Mouse (Mus musculus) thymus, postnatal 14 days (tissue): ENCODE results near the gene Tbc1d5.
"Not testable (repeated sequence)": the region's sequence is repeated elsewhere in the genome, so short reads cannot be mapped to it uniquely, and the experiment has no call there.

Source experiments
- DNase-seq: peaks from one replicate; pipeline ENCODE4 v3.0.0; 2021

Tbc1d5 gene

DNA sequence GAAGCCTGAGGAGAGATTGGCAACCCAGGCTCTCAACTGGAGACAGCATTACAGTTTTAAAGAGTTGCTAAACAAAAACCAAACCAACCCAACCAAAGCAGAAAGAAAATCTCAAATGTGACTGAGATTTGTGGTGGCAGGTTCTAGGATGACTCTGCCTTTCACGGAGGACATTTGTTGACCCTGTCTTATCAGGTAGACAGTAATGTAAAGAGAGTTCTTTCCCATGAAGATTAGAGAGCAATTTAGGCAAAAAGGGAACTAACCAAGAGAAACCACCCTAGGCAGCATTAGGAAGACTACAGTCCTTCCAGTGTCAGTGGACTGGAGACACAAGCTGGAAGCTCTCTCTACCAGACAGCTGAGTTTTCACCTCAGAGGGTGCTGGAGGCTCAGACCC, 438.3 kb downstream of the Tbc1d5 start:
- DNase-seq = no peak

DNA sequence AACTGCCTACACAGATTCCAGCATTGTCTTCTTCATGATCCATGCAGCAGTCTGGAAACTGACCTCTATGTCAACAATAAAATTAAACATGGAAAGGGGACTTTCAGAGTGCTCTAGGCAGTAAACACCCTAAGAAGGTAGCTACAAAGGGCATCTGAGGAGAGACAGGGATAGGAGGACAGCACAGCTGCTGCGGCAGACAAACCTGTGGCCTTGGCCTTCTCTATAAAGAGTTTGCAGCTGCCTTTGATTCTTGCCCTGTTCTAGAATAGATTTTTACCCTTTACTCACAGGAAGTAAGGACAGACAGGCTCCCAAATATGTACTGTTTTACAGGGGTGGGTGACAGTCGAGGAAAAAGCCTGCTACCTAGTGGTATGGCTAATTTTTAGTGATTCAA, 440.7 kb downstream of the Tbc1d5 start:
- no peak for DNase-seq

DNA sequence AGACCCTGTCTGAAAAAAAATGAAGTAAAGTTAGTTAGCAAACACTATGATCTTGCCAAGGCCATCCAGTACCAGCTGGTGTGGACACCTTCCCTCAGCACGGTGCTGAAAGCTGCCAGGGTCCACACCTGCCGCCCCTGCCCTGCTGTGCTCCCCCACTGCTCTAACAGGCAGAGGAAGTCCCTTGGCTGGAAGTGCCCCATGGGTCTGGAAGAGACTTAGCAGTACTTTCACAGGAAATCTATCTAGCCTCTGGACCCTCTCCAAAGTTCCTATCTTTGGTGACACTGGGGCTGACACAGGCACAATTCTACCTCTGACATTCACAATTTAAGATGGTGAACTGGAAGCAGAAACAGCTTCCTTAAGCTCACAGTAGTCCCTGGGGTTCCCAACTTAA, 442.1 kb downstream of the Tbc1d5 start:
- DNase-seq = no peak

DNA sequence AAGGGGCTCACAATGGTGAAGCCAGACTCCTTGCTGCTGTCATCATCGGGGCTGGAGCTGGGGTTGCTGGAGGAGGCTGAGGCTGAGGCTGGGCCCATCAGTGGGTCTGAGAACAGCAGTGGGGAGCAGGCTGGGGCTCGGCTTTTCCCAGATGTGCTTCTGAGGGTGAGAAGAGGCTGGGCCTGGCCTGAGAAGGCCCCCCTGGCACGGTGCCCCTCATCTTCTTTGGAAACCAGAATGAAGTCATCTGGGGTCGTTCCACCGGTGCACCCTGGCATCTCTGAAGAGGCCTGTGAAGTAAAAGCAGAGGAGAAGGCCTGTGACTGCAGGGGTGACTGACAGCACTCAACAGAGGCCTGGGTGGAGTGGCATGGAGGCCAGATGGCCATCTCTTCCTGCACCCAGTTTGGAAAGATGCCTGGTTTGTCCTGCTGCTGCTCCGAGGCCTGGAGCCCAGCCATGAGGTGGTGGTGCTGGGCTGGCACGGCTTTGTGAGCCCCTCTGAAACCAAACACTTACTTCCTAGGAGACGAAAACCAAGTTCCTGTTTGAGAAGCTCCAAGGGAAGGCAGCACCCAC, 443.1 kb downstream of the Tbc1d5 start:
- no peak for DNase-seq

DNA sequence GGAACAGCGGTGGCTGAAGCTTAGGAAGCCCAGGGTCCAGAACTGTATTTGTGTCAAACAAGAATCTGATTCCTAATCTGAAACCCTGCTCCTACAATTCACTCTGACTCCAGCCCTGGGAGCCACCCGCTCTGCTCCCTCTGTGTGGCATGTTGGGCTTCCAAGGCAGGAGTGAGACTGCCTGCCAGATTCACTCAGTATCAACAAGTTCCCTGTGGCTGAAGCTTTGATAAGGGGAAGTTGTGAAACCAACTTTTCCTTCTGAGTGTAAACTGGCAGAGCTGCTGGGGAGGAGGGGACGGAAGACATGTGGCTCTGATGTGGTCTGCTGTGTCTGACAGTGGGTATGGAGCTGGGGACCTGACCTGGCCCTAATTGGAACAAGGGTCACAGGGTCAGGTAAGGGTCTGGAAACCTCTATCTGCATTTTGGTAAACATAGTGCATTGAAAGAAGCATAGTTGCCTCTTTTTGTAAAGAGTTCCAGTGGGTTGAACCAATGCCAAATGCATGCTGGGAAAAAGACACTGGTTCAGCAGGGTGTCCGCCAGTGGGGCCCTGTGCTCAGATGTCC, 443.7 kb downstream of the Tbc1d5 start:
- DNase-seq = no peak

DNA sequence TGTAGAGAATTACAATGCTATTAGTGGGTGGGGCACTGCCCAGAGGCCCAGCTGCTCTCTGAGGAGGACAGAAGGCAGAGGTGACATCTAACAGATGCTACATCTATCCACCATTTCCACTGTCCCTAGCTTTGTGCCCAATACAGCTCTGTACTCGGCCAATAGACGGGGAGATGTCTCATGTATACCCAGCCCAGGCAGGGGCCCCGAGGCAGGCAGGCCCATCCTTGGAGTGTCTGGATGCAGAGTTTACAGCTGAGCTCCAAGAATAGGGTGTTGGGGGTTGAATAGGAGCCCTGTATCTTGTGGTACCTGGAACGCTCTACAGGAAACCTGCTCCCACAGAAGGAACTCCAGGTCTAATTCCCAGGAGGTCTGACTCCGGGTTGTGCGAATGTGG, 444.4 kb downstream of the Tbc1d5 start:
- no peak for DNase-seq

DNA sequence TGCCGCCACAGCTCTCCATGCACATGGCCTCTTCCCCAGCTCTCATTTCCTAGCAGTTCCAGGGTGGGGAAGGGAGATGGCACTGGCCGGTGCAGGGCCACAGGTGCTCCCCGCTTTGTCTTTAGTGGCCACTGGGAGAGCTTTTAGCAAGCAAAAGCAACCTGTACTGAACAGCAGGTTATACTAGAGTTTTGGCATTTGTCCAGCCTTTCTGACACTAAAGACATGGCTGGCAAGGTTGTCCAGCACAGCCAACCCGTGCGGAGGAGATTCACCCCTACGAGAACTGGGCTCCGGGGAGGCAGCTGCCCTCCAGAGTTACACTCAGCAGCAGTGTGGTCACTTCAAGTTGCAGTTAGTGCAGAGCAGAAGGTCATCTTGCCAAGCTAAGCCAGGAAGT, 445.8 kb downstream of the Tbc1d5 start:
- no peak for DNase-seq

DNA sequence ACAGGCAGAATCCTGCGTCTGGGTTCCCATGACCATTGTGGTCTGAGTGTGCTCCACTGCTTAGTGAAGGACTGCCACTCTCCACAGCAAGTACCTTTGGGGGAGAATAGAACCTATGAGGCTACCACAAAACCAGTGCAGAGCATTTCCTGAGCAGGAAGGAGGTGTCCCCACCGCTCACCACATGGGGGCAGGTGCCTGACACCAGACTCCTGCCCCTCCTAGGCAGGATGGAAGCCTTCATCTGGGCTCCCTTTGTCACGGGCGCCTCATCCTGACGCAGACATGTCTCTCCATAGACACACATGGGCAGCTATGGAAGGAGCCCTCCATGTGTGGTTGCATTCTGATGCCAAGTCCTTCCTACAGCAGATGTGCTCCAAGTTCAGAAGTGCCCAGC, 447.3 kb downstream of the Tbc1d5 start:
- peak; percentile 66 for DNase-seq

DNA sequence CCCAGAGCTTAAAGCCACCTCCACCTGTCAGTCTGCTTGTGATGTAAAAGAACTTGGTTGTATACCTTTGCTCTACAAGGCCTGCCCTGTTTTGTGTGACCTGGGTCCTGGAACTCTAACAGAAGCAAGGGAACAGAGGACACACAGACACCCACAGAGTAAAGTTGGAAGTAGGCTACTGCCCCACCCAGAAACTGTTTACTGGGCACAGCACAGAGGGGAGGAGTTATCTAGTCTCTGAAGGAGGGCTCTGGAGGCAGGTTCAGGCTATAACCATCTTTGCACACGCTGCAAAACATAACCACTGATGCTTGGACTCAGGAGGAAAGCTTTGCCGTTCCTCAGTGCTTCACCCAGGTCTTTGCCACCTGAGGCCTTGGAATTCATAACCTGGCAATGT, 448.3 kb downstream of the Tbc1d5 start:
- no peak for DNase-seq

DNA sequence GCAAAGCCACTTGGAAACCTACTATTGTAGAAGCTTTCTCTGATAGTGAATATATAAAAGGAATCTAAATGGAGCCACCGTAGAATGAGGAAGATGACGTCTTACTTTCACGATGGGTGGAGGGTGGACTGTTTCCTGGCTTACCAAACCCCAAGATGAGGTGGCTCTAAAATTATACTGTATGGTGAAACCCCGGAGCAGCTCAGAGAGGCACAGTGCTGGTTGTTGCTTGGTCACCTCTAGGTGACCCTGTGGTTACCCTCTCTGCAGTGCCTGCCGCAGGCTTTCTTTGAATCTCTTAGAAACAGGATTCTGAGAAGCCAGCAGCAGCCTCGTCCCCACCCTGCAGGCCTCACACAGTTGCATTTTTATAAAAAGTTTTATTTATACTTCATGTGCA, 449.6 kb downstream of the Tbc1d5 start:
- no peak for DNase-seq

DNA sequence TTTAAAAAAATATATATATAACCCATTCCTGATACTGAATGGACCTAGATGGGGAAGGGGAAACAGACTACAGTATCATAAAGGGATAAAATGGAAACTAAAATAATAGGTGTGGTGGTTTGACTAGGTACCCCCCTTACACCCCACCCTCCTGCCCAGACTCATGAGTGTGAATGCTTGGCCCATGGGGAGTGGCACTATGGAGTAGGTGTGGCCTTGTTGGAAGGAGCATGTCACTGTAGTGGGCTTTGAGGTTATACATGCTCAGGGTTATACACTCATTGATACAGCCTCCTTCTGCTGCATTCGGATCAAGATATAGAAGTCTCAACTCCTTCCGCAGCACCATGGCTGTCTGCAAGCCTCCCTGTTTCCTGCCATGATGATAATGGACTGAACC, 450.1 kb downstream of the Tbc1d5 start:
- DNase-seq = no peak

DNA sequence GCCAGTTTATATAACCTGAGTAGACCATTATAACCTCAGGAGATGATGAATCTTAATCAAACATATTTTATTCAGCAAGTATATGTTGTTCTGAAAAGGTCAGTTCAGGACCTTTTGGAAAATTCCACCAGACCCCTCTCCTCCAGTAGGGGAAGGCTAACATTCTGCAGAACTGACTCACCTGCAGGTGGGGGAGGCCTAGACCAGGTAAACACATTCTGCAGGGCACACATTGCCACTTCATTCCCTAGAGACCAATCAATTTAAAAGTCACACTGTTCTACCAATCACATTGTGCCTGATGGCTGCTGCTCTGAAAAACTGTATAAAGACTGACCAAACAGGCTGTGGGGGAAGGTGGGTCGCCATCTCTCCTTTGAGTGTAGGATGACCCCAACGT, 452.9 kb downstream of the Tbc1d5 start:
- DNase-seq = no peak

DNA sequence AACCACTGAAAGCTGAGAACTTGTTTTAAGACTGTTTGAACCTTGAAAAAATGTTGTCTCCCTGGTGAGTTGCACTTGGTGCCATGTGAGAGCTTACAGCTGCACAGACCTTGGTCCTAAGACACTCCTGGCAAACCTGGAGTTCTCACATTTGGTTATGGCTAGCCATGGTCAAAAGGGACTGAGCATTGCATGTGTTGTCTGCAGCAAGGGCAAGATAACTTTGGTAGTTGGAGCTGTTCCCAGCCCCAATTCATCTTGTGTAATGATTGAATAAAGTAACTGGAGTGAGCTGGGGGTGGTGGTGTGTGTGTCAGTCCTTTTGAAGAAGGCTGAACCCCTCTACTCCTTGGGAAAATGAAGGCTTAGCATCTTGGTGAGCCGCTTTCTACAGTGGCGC, 454.8 kb downstream of the Tbc1d5 start:
- DNase-seq = no peak

DNA sequence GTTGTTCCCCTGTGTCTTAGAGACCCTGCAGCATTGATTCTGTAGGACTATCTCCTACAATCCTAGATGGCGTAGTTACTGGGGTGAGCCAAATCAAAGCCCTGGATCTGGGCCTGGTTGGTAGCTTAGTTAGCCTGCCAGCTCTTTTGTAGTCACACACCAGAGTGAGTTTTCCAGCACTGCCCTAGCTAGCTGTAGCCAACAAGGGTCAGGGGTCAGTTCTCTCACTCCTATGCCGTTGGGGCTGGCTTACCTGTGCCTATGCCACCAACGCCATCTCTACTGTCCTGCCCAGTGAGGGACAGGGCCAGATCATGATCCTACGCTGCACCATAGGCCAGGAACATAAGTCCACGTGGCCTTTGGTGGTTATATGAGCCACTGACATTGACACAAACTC, 461.6 kb downstream of the Tbc1d5 start:
- DNase-seq = no peak

DNA sequence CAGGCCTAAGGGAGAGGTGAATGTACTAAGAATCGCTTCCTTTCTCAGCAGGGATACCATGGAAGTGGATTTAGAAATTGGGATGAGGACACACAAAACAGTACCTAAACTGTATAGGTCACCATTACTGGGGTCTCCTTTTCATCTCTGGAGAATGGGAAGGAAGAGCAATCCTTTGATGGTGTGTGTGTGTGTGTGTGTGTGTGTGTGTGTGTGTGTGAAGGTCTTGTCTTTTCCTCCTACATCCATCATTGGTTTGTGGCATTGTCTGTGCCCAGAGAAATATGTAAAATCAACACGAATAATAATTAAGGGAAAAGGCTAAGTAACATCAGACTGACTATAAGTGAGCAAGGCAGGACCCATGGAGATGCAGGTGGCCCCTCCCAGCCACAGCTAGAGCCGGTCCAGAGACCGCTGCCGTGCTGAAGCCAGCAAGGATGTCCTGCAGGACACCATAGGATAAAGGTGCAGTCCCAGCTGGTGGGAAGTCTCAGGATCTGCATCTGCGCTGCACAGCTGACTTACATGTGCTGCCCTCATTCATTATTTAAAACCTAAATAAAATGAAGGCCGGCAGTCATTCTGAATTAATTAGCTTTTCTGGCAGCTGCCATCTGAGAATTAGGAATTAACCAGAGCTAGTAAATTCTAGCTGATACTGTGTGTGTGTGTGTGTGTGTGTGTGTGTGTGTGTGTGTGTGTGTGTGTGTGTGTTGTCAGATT, 468.5 kb downstream of the Tbc1d5 start:
- no peak for DNase-seq

DNA sequence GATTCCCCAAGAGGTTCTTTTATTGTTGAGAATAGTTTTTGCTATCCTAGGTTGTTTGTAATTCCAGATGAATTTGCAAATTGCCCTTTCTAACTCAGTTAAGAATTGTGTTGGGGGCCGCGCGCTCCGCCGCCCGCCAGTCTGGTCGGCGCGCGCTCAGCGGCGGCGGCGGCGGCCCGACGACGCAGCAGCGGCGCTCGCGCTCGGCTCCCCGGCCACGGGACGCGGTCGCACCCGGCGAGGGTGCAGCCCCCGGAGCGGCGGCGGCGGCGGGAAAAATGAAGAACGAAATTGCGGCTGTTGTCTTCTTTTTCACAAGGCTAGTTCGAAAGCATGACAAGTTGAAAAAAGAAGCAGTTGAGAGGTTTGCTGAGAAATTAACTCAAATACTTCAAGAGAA, 480.7 kb downstream of the Tbc1d5 start:
- DNase-seq = not testable (repeated sequence)

DNA sequence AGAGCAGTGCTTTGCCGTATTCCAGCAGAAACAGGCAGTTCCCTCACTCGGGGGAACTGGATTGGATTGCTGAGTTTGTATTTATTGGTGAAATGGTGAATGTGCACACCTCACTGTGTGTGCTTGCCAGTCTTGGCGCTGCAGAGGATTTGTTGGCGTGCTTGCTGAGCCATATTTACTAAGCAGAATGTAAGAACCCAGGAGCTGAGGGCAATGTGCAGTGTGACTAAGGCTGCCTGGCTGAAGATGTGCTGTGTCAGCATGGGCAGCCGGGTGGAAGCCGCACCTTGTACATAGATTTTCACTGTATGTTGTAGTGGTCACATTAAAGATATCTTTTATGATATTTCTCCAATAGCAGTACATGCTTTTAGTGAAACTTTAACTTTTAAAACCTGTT, 491.0 kb downstream of the Tbc1d5 start:
- DNase-seq = no peak

DNA sequence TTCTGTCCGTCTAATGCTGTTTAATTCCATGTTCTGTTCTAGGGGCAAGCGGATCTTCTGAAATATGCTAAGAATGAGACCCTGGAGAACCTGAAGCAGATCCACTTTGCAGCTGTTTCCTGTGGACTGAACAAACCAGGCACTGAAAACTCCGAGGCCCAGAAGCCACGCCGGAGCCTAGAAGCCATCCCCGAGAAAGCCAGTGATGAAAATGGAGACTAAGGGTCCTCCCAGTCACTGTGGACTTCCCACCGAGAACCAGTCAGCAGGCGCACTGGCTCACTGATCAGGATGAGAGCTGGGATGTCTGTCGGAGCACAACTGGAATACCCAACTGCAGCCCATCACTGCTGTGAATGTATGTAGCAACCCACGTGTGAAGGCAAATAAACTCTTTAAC, 491.5 kb downstream of the Tbc1d5 start:
- no peak for DNase-seq

DNA sequence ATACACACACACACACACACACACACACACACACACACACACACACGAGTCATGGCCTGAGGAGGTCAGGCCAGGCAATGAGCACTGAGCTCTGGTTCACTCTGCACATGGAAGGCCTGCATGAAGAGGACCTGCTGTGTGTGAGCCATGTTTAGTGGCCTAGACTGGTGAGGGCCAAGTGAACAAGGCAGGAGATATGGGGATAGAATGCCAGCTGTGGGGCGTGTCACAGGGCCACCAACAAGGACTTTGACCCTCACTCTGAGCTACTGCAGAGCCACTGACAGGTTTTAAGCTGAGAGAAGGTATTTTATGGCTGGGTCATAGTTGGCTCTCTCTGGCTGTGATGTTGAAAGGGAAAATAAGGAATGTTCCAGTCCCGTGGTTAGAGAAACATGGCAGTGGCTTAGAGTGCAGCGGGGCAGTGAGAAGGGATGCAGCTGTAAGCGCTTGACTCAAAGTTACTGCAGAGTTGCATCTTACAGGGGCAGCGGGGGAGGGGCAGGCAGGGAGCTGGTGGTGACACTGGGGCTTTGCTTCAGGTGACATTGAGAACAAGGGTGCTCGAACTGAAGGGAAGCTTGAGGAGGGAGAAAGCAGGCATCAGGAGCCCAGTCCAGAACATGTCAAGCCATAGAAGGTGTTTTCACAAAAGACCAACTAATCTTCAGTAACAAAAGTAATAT, 494.0 kb downstream of the Tbc1d5 start:
- peak; percentile 32 for DNase-seq
